Mouse (Mus musculus) liver, embryonic 14.5 days (tissue): ENCODE measurements at regions not wholly inside any gene's neighbourhood (a gene's known extent, or its start where the extent isn't known, plus 50 kb on each side); places are given as distances from the start of the nearest gene placed in this dataset.
"Not testable (repeated sequence)": the region's sequence is repeated elsewhere in the genome, so short reads cannot be mapped to it uniquely, and the experiment has no call there.

ENCODE experiments used
- CTCF ChIP-seq: IDR thresholded peaks from 2 replicates; pipeline ENCODE4 v1.5.1; 2016; ENCODE audit warnings: antibody characterized with exemption, low read depth, control low read depth
- EP300 ChIP-seq: IDR thresholded peaks from 2 replicates; pipeline ENCODE4 v1.6.1; 2016; ENCODE audit warnings: antibody characterized with exemption, low read depth

- peak; percentile 30; the same call in 1 of the 2 replicates for TF ChIP-seq CTCF
- TF ChIP-seq EP300, result not testable (repeated sequence)
Measured at GRCm38 (mm10) chr14:53367420-53367819, 871.9 kb upstream of the Olfr1507 start.
